In genomic region chr17:49791546-49791945, GRCm38 (mm10) we compare ENCODE assay signal across 23 mouse cellular contexts.
A peak's percentile ranks its signal among the peaks of the same experiment; 100 is the strongest.
DNase-seq lines count a peak whose midpoint lies in the region; ATAC-seq lines count a peak whose summit lies in the region.
"Had no signal": no experiment of that assay in that cellular context is flagged by ENCODE, and none has a peak within 500 bp of the region (broad histone marks: within the 10 kb centered on the region; RNA-seq: fewer than 3 reads in every experiment).

No protein-coding gene starts in this region.

- WGBS in midbrain, embryonic 10.5 days, result 95% methylated on average over 5 of the region's 5 CpGs
- 94% methylated on average over 5 of the region's 5 CpGs for WGBS in midbrain, embryonic 15.5 days

- peak; percentile 67 for DNase-seq in heart, adult 11 months
- no peak for DNase-seq in heart, adult 8-10 months (ENCODE audit: low spot score)
- peak; percentile 6 for DNase-seq in midbrain, embryonic 10.5 days (ENCODE audit: low spot score)
- peak; percentile 0 for DNase-seq in urinary bladder, postnatal 14 days (ENCODE audit: low spot score)
- DNase-seq in urinary bladder, adult 2 months (ENCODE audit: low spot score), result no peak
- DNase-seq: adrenal gland, postnatal 10 days; adrenal gland, postnatal 36 days; B cell, adult 2 months; cerebellum, adult 2 months; cerebellum, adult 9-11 months; cerebellum, postnatal 25 days; gastrocnemius, postnatal 10 days; gastrocnemius, postnatal 36 days had no signal

- H3K4me3 ChIP-seq in midbrain, embryonic 10.5 days, result no peak overlapping the region
- H3K4me3 ChIP-seq in midbrain, embryonic 15.5 days, result no peak overlapping the region
- H3K4me3 ChIP-seq: embryonic facial prominence, embryonic 12.5 days; embryonic facial prominence, embryonic 15.5 days; forebrain, embryonic 12.5 days; hindbrain, embryonic 12.5 days; hindbrain, embryonic 15.5 days had no signal

- no peaks in the 10 kb centered on the region for H3K9me3 ChIP-seq in midbrain, embryonic 10.5 days (replicated peaks)
- H3K9me3 ChIP-seq in midbrain, embryonic 15.5 days, result no peaks in the 10 kb centered on the region
- H3K9me3 ChIP-seq: embryonic facial prominence, embryonic 12.5 days; embryonic facial prominence, embryonic 15.5 days; hindbrain, embryonic 12.5 days; hindbrain, embryonic 15.5 days had no signal

- peaks cover 24% of the 10 kb centered on the region for H3K4me1 ChIP-seq in midbrain, embryonic 10.5 days
- H3K4me1 ChIP-seq in midbrain, embryonic 15.5 days, result no peaks in the 10 kb centered on the region
- H3K4me1 ChIP-seq: embryonic facial prominence, embryonic 12.5 days; embryonic facial prominence, embryonic 15.5 days; hindbrain, embryonic 12.5 days; hindbrain, embryonic 15.5 days had no signal

- no peak for ATAC-seq in midbrain, embryonic 15.5 days (replicated peaks)
- ATAC-seq: forebrain, embryonic 16.5 days; Patski had no signal

- no peak overlapping the region for H3K9ac ChIP-seq in midbrain, embryonic 15.5 days
- H3K9ac ChIP-seq: embryonic facial prominence, embryonic 12.5 days; embryonic facial prominence, embryonic 15.5 days; forebrain, embryonic 12.5 days; hindbrain, embryonic 12.5 days; hindbrain, embryonic 15.5 days had no signal

- H3K27me3 ChIP-seq in midbrain, embryonic 10.5 days (ENCODE audit: low read depth, poor library complexity, severe bottlenecking), result no peaks in the 10 kb centered on the region
- H3K27me3 ChIP-seq in midbrain, embryonic 15.5 days (replicated peaks), result no peaks in the 10 kb centered on the region
- H3K27me3 ChIP-seq: embryonic facial prominence, embryonic 12.5 days; embryonic facial prominence, embryonic 15.5 days; forebrain, embryonic 12.5 days; hindbrain, embryonic 12.5 days; hindbrain, embryonic 15.5 days; Patski had no signal

- no peak overlapping the region for H3K27ac ChIP-seq in midbrain, embryonic 10.5 days (replicated peaks)
- no peak overlapping the region for H3K27ac ChIP-seq in midbrain, embryonic 15.5 days
- H3K27ac ChIP-seq: embryonic facial prominence, embryonic 12.5 days; embryonic facial prominence, embryonic 15.5 days; forebrain, embryonic 12.5 days; hindbrain, embryonic 12.5 days; hindbrain, embryonic 15.5 days had no signal

- no peak overlapping the region for H3K4me2 ChIP-seq in midbrain, embryonic 15.5 days
- H3K4me2 ChIP-seq: embryonic facial prominence, embryonic 12.5 days; embryonic facial prominence, embryonic 15.5 days; forebrain, embryonic 12.5 days; heart, embryonic 11.5 days; hindbrain, embryonic 12.5 days; hindbrain, embryonic 15.5 days had no signal

- H3K36me3 ChIP-seq in midbrain, embryonic 10.5 days, result no peaks in the 10 kb centered on the region
- no peaks in the 10 kb centered on the region for H3K36me3 ChIP-seq in midbrain, embryonic 15.5 days (replicated peaks)
- H3K36me3 ChIP-seq: embryonic facial prominence, embryonic 12.5 days; embryonic facial prominence, embryonic 15.5 days; forebrain, embryonic 12.5 days; G1E; hindbrain, embryonic 12.5 days; hindbrain, embryonic 15.5 days had no signal

Comparison
In these comparisons a context has a peak if more than half of its experiments do, and no peak if none do; other contexts are left out.
1. DNase-seq: peak in heart, adult 11 months (single experiment), midbrain, embryonic 10.5 days (single experiment) and urinary bladder, postnatal 14 days (single experiment); none in heart, adult 8-10 months (single experiment) and urinary bladder, adult 2 months (single experiment).